Mouse (Mus musculus): ENCODE results near the gene Gm15140. TPM values are rescaled to one million over a fixed set of nuclear protein-coding genes. Genes with fewer than 3 reads are reported as not detected.
"Not testable (repeated sequence)": the region's sequence is repeated elsewhere in the genome, so short reads cannot be mapped to it uniquely, and the experiment has no call there.

The Gm15140 gene
- total RNA-seq (2012; rRNA removed) = not detected in 2 replicates

GRCm38 (mm10) chrX:154120585-154120984, at the start of gene Gm15140:
Gene Gm15140 (minus strand): TSS chrX:154120685.
- in situ Hi-C loops (cut with MboI; ENCODE audit: low sequenced_read_pairs in 2 of 2, unreplicated experiment in 2 of 2); DNase-seq (ENCODE audit: low read depth, low spot score); H3K9me3 ChIP-seq (ENCODE audit: control insufficient read depth, insufficient read depth, low read depth, low read length); H3K4me1 ChIP-seq (ENCODE audit: control insufficient read depth in 2 of 2, insufficient read depth in 2 of 2, low read length in 2 of 2, poor library complexity in 1 of 2); H3K36me3 ChIP-seq (ENCODE audit: control insufficient read depth, insufficient read depth, low read length, poor library complexity, severe bottlenecking); H3K4me3 ChIP-seq (ENCODE audit: insufficient read depth in 1 of 2, low read depth in 1 of 2, low read length in 2 of 2, poor library complexity in 1 of 2, severe bottlenecking in 1 of 2); H3K9ac ChIP-seq (ENCODE audit: insufficient read depth, low read depth, low read length, poor library complexity, severe bottlenecking); H3K27ac ChIP-seq (ENCODE audit: insufficient read depth, low read depth, low read length, poor library complexity, severe bottlenecking): not testable (repeated sequence)

Other genes with a start within 250 kb of the Gm15140 start
- gene Samt1, start 108.0 kb downstream of the Gm15140 start, total RNA-seq (2012; rRNA removed) = not detected in 2 replicates
- not detected in 2 replicates for gene 4921511M17Rik, start 86.9 kb downstream of the Gm15140 start, total RNA-seq (2012; rRNA removed)
- gene Gm10057, start 65.6 kb downstream of the Gm15140 start, total RNA-seq (2012; rRNA removed) = not detected in 2 replicates
- gene 4930524N10Rik, start 222.7 kb upstream of the Gm15140 start, total RNA-seq (2012; rRNA removed) = not detected in 2 replicates

All from ES-E14 (cell line).